Mouse (Mus musculus): ENCODE data around the gene Morc3. TPM values are rescaled to one million over a fixed set of nuclear protein-coding genes. Genes with fewer than 3 reads are reported as not detected.

The Morc3 gene
- polyA plus RNA-seq, 2 experiments = 32.0 to 32.5 TPM

DNA sequence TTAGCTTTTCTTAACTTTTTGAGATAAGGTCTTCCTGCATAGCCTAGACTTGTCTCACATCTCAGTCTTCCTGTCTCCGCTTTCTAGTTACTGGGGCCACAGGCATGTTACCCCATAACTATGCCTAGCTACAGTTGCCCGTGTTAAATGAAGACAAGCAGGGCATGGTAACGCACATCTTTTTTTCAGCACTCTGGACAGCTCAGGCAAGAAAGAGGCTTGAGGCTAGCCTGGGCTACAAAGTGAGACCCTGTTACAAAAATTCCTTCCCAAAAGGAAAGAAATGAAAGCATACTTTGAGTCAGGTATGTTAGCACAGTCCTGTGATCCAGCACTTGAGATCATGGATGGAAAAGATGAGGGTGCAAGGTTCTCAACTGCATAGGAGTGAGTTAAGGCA lies 18.6 kb downstream of the Morc3 start:
- Histone ChIP-seq H3K9ac (ENCODE audit: low read depth, low read length, severe bottlenecking) (no peak overlapping the region), H3K27ac (replicated peaks; ENCODE audit: low read depth, low read length) (no peak overlapping the region), H3K27me3 (ENCODE audit: control insufficient read depth, insufficient read depth, low read length) (no peaks in the 10 kb centered on the region), H3K9me3 (ENCODE audit: control insufficient read depth, low read length) (no peaks in the 10 kb centered on the region), H3K4me1 (ENCODE audit: control insufficient read depth, insufficient read depth, low read length) (no peaks in the 10 kb centered on the region), H3K36me3 (ENCODE audit: control insufficient read depth, insufficient read depth, low read length) (peaks cover 82% of the 10 kb centered on the region), H3K4me2 (replicated peaks; ENCODE audit: low read depth, low read length, severe bottlenecking) (no peak overlapping the region), H3K4me3 (replicated peaks; ENCODE audit: low read length) (no peak overlapping the region)
- ATAC-seq (ENCODE audit: low FRiP score, low read depth) (no peak), DNase-seq (ENCODE audit: low spot score) (no peak)
- TF ChIP-seq POLR2A (IDR thresholded peaks at IDR 0.05; ENCODE audit: borderline replicate concordance, extremely low read depth, insufficient read depth, insufficient read length) = no peak
- WGBS = 93% methylated on average over 3 of the region's 3 CpGs

DNA sequence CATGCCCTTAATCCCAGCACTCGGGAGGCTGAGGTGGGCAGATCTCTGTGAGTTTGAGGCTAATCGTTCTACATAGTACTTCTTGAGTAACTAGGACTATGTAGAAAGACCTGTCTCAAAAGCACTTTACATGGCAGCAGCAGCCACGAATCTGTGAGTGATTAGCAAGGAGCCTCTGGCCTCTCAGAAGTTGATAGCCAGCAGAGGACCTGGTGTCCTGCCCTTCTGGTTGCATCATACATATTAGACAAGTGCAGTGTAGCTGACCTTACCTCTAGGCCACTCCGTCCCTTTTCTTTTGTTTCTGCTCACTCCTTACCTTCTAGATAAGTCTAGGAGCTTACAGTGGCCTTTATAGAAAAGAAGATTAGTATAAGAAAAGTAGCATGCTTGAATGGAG lies 28.0 kb downstream of the Morc3 start:
- no peaks in the 10 kb centered on the region for H3K27me3 ChIP-seq (ENCODE audit: control insufficient read depth, insufficient read depth, low read length)
- 95% methylated on average over 4 of the region's 4 CpGs for WGBS
- no peaks in the 10 kb centered on the region for H3K4me1 ChIP-seq (ENCODE audit: control insufficient read depth, insufficient read depth, low read length)
- ATAC-seq (ENCODE audit: low FRiP score, low read depth) (no peak), DNase-seq (ENCODE audit: low spot score) (no peak)
- H3K4me3 ChIP-seq (replicated peaks; ENCODE audit: low read length) = no peak overlapping the region
- H3K36me3 ChIP-seq (ENCODE audit: control insufficient read depth, insufficient read depth, low read length) = peaks cover 75% of the 10 kb centered on the region
- H3K9me3 ChIP-seq (ENCODE audit: control insufficient read depth, low read length) = no peaks in the 10 kb centered on the region
- no peak overlapping the region for H3K4me2 ChIP-seq (replicated peaks; ENCODE audit: low read depth, low read length, severe bottlenecking)
- no peak overlapping the region for H3K9ac ChIP-seq (ENCODE audit: low read depth, low read length, severe bottlenecking)
- H3K27ac ChIP-seq (replicated peaks; ENCODE audit: low read depth, low read length) = no peak overlapping the region
- TF ChIP-seq POLR2A (IDR thresholded peaks at IDR 0.05; ENCODE audit: borderline replicate concordance, extremely low read depth, insufficient read depth, insufficient read length) = no peak

DNA sequence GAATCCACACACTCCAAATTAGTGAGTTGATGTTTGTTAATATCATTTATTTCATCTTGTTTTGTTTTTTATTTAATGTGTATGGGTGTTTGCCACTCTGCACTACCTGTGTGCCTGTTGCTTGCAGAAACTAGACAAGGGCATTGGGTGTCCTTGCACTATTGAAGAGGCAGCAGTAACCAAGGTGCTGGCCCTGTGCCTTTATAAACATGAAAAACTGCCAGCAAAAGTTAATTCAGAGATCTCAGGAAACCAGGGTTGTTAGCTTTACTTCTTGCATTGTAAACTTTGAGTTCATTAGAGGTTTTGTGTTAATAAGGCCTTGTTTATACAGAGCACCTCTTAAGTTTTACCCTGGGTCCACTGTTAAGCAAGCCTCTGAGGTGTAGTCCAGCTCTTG lies 28.8 kb downstream of the Morc3 start:
- Histone ChIP-seq H3K4me3 (replicated peaks; ENCODE audit: low read length) (no peak overlapping the region), H3K4me1 (ENCODE audit: control insufficient read depth, insufficient read depth, low read length) (no peaks in the 10 kb centered on the region), H3K36me3 (ENCODE audit: control insufficient read depth, insufficient read depth, low read length) (peaks cover 75% of the 10 kb centered on the region), H3K27ac (replicated peaks; ENCODE audit: low read depth, low read length) (no peak overlapping the region), H3K9me3 (ENCODE audit: control insufficient read depth, low read length) (no peaks in the 10 kb centered on the region), H3K9ac (ENCODE audit: low read depth, low read length, severe bottlenecking) (no peak overlapping the region), H3K4me2 (replicated peaks; ENCODE audit: low read depth, low read length, severe bottlenecking) (no peak overlapping the region), H3K27me3 (ENCODE audit: control insufficient read depth, insufficient read depth, low read length) (no peaks in the 10 kb centered on the region)
- ATAC-seq (ENCODE audit: low FRiP score, low read depth) (no peak), DNase-seq (ENCODE audit: low spot score) (no peak)
- TF ChIP-seq POLR2A (IDR thresholded peaks at IDR 0.05; ENCODE audit: borderline replicate concordance, extremely low read depth, insufficient read depth, insufficient read length) = no peak

DNA sequence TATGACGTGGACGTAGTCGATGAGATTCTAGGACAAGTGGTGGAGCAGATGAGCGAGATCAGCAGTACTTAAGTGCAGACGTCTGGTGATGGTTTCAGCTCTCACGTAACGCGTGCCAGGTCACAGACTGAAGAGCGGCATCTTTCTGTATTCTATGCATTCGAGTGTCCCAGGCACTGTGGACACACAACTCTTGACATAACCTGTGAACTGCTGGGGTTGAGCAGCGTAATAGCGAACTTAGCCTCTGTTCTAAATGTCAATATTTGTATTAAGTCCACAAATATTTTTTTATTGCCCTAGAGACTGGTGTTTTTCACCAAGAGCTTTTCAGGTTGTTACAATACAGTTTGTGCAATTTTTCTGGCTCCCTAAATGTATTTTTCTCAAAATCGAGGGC lies 42.9 kb downstream of the Morc3 start:
- H3K9ac ChIP-seq (ENCODE audit: low read depth, low read length, severe bottlenecking) = no peak overlapping the region
- no peak overlapping the region for H3K27ac ChIP-seq (replicated peaks; ENCODE audit: low read depth, low read length)
- no peak overlapping the region for H3K4me3 ChIP-seq (replicated peaks; ENCODE audit: low read length)
- no peak for TF ChIP-seq POLR2A (IDR thresholded peaks at IDR 0.05; ENCODE audit: borderline replicate concordance, extremely low read depth, insufficient read depth, insufficient read length)
- H3K9me3 ChIP-seq (ENCODE audit: control insufficient read depth, low read length) = no peaks in the 10 kb centered on the region
- DNase-seq (ENCODE audit: low spot score) = no peak
- no peaks in the 10 kb centered on the region for H3K27me3 ChIP-seq (ENCODE audit: control insufficient read depth, insufficient read depth, low read length)
- H3K4me1 ChIP-seq (ENCODE audit: control insufficient read depth, insufficient read depth, low read length) = no peaks in the 10 kb centered on the region
- H3K4me2 ChIP-seq (replicated peaks; ENCODE audit: low read depth, low read length, severe bottlenecking) = no peak overlapping the region
- 94% methylated on average over 13 of the region's 13 CpGs for WGBS
- ATAC-seq (ENCODE audit: low FRiP score, low read depth) = no peak
- H3K36me3 ChIP-seq (ENCODE audit: control insufficient read depth, insufficient read depth, low read length) = peaks cover 74% of the 10 kb centered on the region

DNA sequence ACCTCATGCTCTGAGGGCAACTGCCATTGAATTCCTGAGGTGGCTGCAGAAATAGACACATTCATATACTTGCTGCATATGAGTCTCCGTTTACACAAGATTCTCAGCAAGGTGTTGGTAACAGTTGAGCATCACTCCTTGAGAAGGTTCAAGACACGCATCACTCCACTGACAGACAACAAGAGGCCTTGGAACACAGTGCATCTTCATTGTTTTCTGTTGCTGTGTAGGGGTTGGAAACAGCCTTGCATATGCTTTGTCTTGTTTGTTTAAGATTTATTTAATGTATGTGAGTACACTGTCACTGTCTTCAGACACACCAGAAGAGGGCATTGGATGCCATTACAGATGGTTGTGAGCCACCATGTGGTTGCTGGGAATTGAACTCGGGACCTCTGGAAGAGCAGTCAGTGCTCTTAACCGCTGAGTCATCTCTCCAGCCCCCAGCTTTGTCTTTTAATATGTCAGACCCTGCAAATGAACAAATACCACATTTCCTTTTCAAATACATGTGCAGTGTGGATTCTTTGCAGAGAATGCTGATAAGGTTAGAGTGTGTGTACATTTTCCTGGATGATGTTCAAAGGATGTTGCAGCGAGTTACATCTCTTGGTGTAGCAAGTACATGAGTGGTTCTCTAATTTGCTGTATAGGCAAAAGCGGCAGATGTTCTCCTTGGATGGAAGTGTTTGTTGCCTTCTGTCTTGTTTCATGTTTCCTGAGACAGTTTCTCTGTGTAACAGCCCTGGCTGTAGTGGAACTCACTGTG lies 45.9 kb downstream of the Morc3 start:
- H3K9ac ChIP-seq (ENCODE audit: low read depth, low read length, severe bottlenecking) = no peak overlapping the region
- ATAC-seq (ENCODE audit: low FRiP score, low read depth) = no peak
- H3K9me3 ChIP-seq (ENCODE audit: control insufficient read depth, low read length) = no peaks in the 10 kb centered on the region
- H3K27me3 ChIP-seq (ENCODE audit: control insufficient read depth, insufficient read depth, low read length) = no peaks in the 10 kb centered on the region
- H3K4me2 ChIP-seq (replicated peaks; ENCODE audit: low read depth, low read length, severe bottlenecking) = no peak overlapping the region
- H3K4me1 ChIP-seq (ENCODE audit: control insufficient read depth, insufficient read depth, low read length) = no peaks in the 10 kb centered on the region
- H3K36me3 ChIP-seq (ENCODE audit: control insufficient read depth, insufficient read depth, low read length) = peaks cover 45% of the 10 kb centered on the region
- WGBS = 92% methylated on average over 6 of the region's 6 CpGs
- no peak for TF ChIP-seq POLR2A (IDR thresholded peaks at IDR 0.05; ENCODE audit: borderline replicate concordance, extremely low read depth, insufficient read depth, insufficient read length)
- H3K4me3 ChIP-seq (replicated peaks; ENCODE audit: low read length) = no peak overlapping the region
- no peak overlapping the region for H3K27ac ChIP-seq (replicated peaks; ENCODE audit: low read depth, low read length)
- no peak for DNase-seq (ENCODE audit: low spot score)

All from limb, embryonic 14.5 days (tissue).